ENCODE assay signal across 8 mouse cellular contexts in genomic region chr1:66816837-66817452, GRCm38 (mm10). TPM values are rescaled to one million over a fixed set of nuclear protein-coding genes. Genes with fewer than 3 reads are reported as not detected.
DNase-seq lines count a peak whose midpoint lies in the region; ATAC-seq and TF ChIP-seq lines count a peak whose summit lies in the region.

No protein-coding gene starts in this region.

- H3K9me3 ChIP-seq in embryonic facial prominence, embryonic 14.5 days (ENCODE audit: control insufficient read depth, low read length) = no peaks in the 10 kb centered on the region
- no peaks in the 10 kb centered on the region for H3K9me3 ChIP-seq in kidney, embryonic 14.5 days (ENCODE audit: control insufficient read depth, low read length)
- H3K9me3 ChIP-seq in limb, embryonic 14.5 days (ENCODE audit: control insufficient read depth, low read length) = no peaks in the 10 kb centered on the region
- no peaks in the 10 kb centered on the region for H3K9me3 ChIP-seq in midbrain, embryonic 16.5 days (replicated peaks; ENCODE audit: control insufficient read depth, low read length, poor library complexity, severe bottlenecking)

- WGBS in bone marrow, adult 2 months = under 1% methylated on average over 61 of the region's 63 CpGs
- WGBS in embryonic facial prominence, embryonic 14.5 days = 2% methylated on average over 8 of the region's 63 CpGs
- under 1% methylated on average over 50 of the region's 63 CpGs for WGBS in kidney, embryonic 14.5 days
- 0% methylated on average over 31 of the region's 63 CpGs for WGBS in limb, embryonic 14.5 days
- 0% methylated on average over 36 of the region's 63 CpGs for WGBS in midbrain, embryonic 16.5 days
- WGBS in spleen, adult 2 months = 1% methylated on average over 39 of the region's 63 CpGs

- peak overlapping the region; percentile 94 for H3K9ac ChIP-seq in embryonic facial prominence, embryonic 14.5 days (ENCODE audit: low read depth, low read length)
- peak overlapping the region; percentile 90 for H3K9ac ChIP-seq in kidney, embryonic 14.5 days (ENCODE audit: low read depth, low read length)
- H3K9ac ChIP-seq in limb, embryonic 14.5 days (ENCODE audit: low read depth, low read length, severe bottlenecking) = peak overlapping the region; percentile 93
- peak overlapping the region; percentile 96 for H3K9ac ChIP-seq in midbrain, embryonic 16.5 days (ENCODE audit: low read depth, low read length)

- H3K27ac ChIP-seq in bone marrow, adult 2 months (ENCODE audit: control insufficient read depth, insufficient read depth, low read depth, low read length, poor library complexity) = peak overlapping the region; percentile 99
- H3K27ac ChIP-seq in embryonic facial prominence, embryonic 14.5 days (replicated peaks; ENCODE audit: low read depth, low read length) = peak overlapping the region; percentile 98
- H3K27ac ChIP-seq in kidney, embryonic 14.5 days (ENCODE audit: low read depth, low read length) = peak overlapping the region; percentile 95
- peak overlapping the region; percentile 97 for H3K27ac ChIP-seq in limb, embryonic 14.5 days (replicated peaks; ENCODE audit: low read depth, low read length)
- peak overlapping the region; percentile 99 for H3K27ac ChIP-seq in midbrain, embryonic 16.5 days (ENCODE audit: low read length)
- peak overlapping the region; percentile 97 for H3K27ac ChIP-seq in spleen, adult 2 months (ENCODE audit: insufficient read depth, low read length)

- TF ChIP-seq POLR2A in bone marrow, adult 2 months (IDR thresholded peaks at IDR 0.05; ENCODE audit: borderline replicate concordance, control insufficient read depth, low read depth, low read length) = no peak
- TF ChIP-seq POLR2A in limb, embryonic 14.5 days (IDR thresholded peaks at IDR 0.05; ENCODE audit: borderline replicate concordance, extremely low read depth, insufficient read depth, insufficient read length) = peak; percentile 23; the same call in 1 of the 2 replicates
- TF ChIP-seq POLR2A in spleen, adult 2 months (IDR thresholded peaks at IDR 0.05; ENCODE audit: low read depth, low read length) = no peak

- peak overlapping the region; percentile 98 for H3K4me3 ChIP-seq in bone marrow, adult 2 months (replicated peaks; ENCODE audit: control insufficient read depth, low read depth, low read length)
- H3K4me3 ChIP-seq in embryonic facial prominence, embryonic 14.5 days (ENCODE audit: low read depth, low read length) = peak overlapping the region; percentile 68
- H3K4me3 ChIP-seq in kidney, embryonic 14.5 days (ENCODE audit: low read length) = peak overlapping the region; percentile 79
- peak overlapping the region; percentile 80 for H3K4me3 ChIP-seq in limb, embryonic 14.5 days (replicated peaks; ENCODE audit: low read length)
- peak overlapping the region; percentile 82 for H3K4me3 ChIP-seq in midbrain, embryonic 16.5 days (ENCODE audit: low read depth, low read length)
- peak overlapping the region; percentile 100 for H3K4me3 ChIP-seq in spleen, adult 2 months (ENCODE audit: extremely low read depth, insufficient read depth, insufficient read length)

- no peaks in the 10 kb centered on the region for H3K27me3 ChIP-seq in embryonic facial prominence, embryonic 14.5 days (replicated peaks; ENCODE audit: control insufficient read depth, insufficient read depth, low read length)
- H3K27me3 ChIP-seq in kidney, embryonic 14.5 days (ENCODE audit: control insufficient read depth, insufficient read depth, low read length) = peaks cover 5% of the 10 kb centered on the region; the same call in 1 of the 2 replicates
- no peaks in the 10 kb centered on the region for H3K27me3 ChIP-seq in limb, embryonic 14.5 days (ENCODE audit: control insufficient read depth, insufficient read depth, low read length)
- no peaks in the 10 kb centered on the region for H3K27me3 ChIP-seq in midbrain, embryonic 16.5 days (ENCODE audit: control insufficient read depth, insufficient read depth, low read depth, low read length)
- H3K27me3 ChIP-seq in spleen, adult 2 months (ENCODE audit: control insufficient read depth, insufficient read depth, low read length) = no peaks in the 10 kb centered on the region

- ATAC-seq in embryonic facial prominence, embryonic 14.5 days (ENCODE audit: low read depth) = peak; percentile 87
- peak; percentile 89 for ATAC-seq in kidney, embryonic 14.5 days (ENCODE audit: low FRiP score, low TSS enrichment)
- ATAC-seq in limb, embryonic 14.5 days (ENCODE audit: low FRiP score, low read depth) = peak; percentile 83
- ATAC-seq in midbrain, embryonic 16.5 days = peak; percentile 90

- TF ChIP-seq CTCF in bone marrow, adult 2 months (IDR thresholded peaks at IDR 0.05; ENCODE audit: control insufficient read depth, insufficient read depth, low read length) = no peak
- TF ChIP-seq CTCF in spleen, adult 2 months (IDR thresholded peaks at IDR 0.05; ENCODE audit: extremely low read depth, insufficient read depth, insufficient read length, insufficient replicate concordance) = no peak

- peak overlapping the region; percentile 84 for H3K4me2 ChIP-seq in embryonic facial prominence, embryonic 14.5 days (ENCODE audit: low read depth, low read length)
- peak overlapping the region; percentile 66; the same call in 1 of the 2 replicates for H3K4me2 ChIP-seq in kidney, embryonic 14.5 days (replicated peaks; ENCODE audit: low read depth, low read length)
- H3K4me2 ChIP-seq in limb, embryonic 14.5 days (replicated peaks; ENCODE audit: low read depth, low read length, severe bottlenecking) = peak overlapping the region; percentile 54
- H3K4me2 ChIP-seq in midbrain, embryonic 16.5 days (ENCODE audit: low read length) = peak overlapping the region; percentile 91

- DNase-seq in A20 (ENCODE audit: low read depth, low spot score) = peak; percentile 92
- DNase-seq in embryonic facial prominence, embryonic 14.5 days (ENCODE audit: low spot score) = peak; percentile 94
- DNase-seq in heart, adult 8-10 months (ENCODE audit: low spot score) = peak; percentile 85
- peak; percentile 92 for DNase-seq in limb, embryonic 14.5 days (ENCODE audit: low spot score)
- peak; percentile 79 to 88 for DNase-seq in spleen, adult 2 months (ENCODE audit: low read depth in 1 of 2, low spot score in 2 of 2)

- H3K4me1 ChIP-seq in bone marrow, adult 2 months (ENCODE audit: control insufficient read depth, insufficient read depth, low read length) = peaks cover 3% of the 10 kb centered on the region
- H3K4me1 ChIP-seq in embryonic facial prominence, embryonic 14.5 days (ENCODE audit: control insufficient read depth, insufficient read depth, low read length) = peaks cover 9% of the 10 kb centered on the region
- H3K4me1 ChIP-seq in kidney, embryonic 14.5 days (ENCODE audit: control insufficient read depth, insufficient read depth, low read length) = peaks cover 3% of the 10 kb centered on the region; the same call in 1 of the 2 replicates
- H3K4me1 ChIP-seq in limb, embryonic 14.5 days (ENCODE audit: control insufficient read depth, insufficient read depth, low read length) = peaks cover 4% of the 10 kb centered on the region
- H3K4me1 ChIP-seq in midbrain, embryonic 16.5 days (ENCODE audit: control insufficient read depth, insufficient read depth, low read length) = peaks cover 24% of the 10 kb centered on the region
- peaks cover 5% of the 10 kb centered on the region for H3K4me1 ChIP-seq in spleen, adult 2 months (ENCODE audit: control insufficient read depth, insufficient read depth, insufficient read length)

- no peaks in the 10 kb centered on the region for H3K36me3 ChIP-seq in embryonic facial prominence, embryonic 14.5 days (ENCODE audit: control insufficient read depth, insufficient read depth, low read length)
- H3K36me3 ChIP-seq in kidney, embryonic 14.5 days (ENCODE audit: control insufficient read depth, insufficient read depth, low read length) = no peaks in the 10 kb centered on the region
- no peaks in the 10 kb centered on the region for H3K36me3 ChIP-seq in limb, embryonic 14.5 days (ENCODE audit: control insufficient read depth, insufficient read depth, low read length)
- H3K36me3 ChIP-seq in midbrain, embryonic 16.5 days (ENCODE audit: control insufficient read depth, insufficient read depth, low read length) = no peaks in the 10 kb centered on the region
- no peaks in the 10 kb centered on the region for H3K36me3 ChIP-seq in spleen, adult 2 months (ENCODE audit: control insufficient read depth, insufficient read depth, low read length)

RNA-seq across cellular contexts. Expression of gene Kansl1l, which starts 0.4 kb away (rescaled TPM):
- polyA plus RNA-seq in bone marrow, adult 2 months (2011; ENCODE audit: insufficient read depth, insufficient read length, low replicate concordance, missing spikeins) = 3.6 and 5.0 TPM in 2 replicates
- 14.4 and 16.1 TPM in 2 replicates for polyA plus RNA-seq in embryonic facial prominence, embryonic 14.5 days (2014; fragmentation: Nextera tagmentation; extraction: Ambion mirVana)
- 10 to 100 TPM; 22.2 to 24.7 (median 24.2) TPM for total RNA-seq in heart, adult 8-10 months (2022)
- polyA plus RNA-seq in kidney, embryonic 14.5 days (2014; fragmentation: Nextera tagmentation; extraction: Ambion mirVana) = 15.7 and 16.4 TPM in 2 replicates
- polyA plus RNA-seq in limb, embryonic 14.5 days (2012; rRNA removed) = 14.8 and 16.1 TPM in 2 replicates
- 15.3 and 16.1 TPM in 2 replicates for polyA plus RNA-seq in limb, embryonic 14.5 days (2014; fragmentation: Nextera tagmentation; extraction: Ambion mirVana)
- 9.4 and 10.7 TPM in 2 replicates for polyA plus RNA-seq in midbrain, embryonic 16.5 days (2015; fragmentation: Nextera tagmentation; extraction: Ambion mirVana)
- 1.5 and 1.7 TPM in 2 replicates for polyA plus RNA-seq in spleen, adult 2 months (2012; rRNA removed)

RNA-seq across cellular contexts. Expression of gene Acadl, which starts 46.1 kb away (rescaled TPM):
- polyA plus RNA-seq in bone marrow, adult 2 months (2011; ENCODE audit: insufficient read depth, insufficient read length, low replicate concordance, missing spikeins) = 36.3 and 42.7 TPM in 2 replicates
- polyA plus RNA-seq in embryonic facial prominence, embryonic 14.5 days (2014; fragmentation: Nextera tagmentation; extraction: Ambion mirVana) = 108 and 128 TPM in 2 replicates
- 1,000 to 10,000 TPM; 1,104 to 1,310 (median 1,185) TPM for total RNA-seq in heart, adult 8-10 months (2022)
- 70.5 and 98.4 TPM in 2 replicates for polyA plus RNA-seq in kidney, embryonic 14.5 days (2014; fragmentation: Nextera tagmentation; extraction: Ambion mirVana)
- 20.3 and 32.4 TPM in 2 replicates for polyA plus RNA-seq in limb, embryonic 14.5 days (2012; rRNA removed)
- polyA plus RNA-seq in limb, embryonic 14.5 days (2014; fragmentation: Nextera tagmentation; extraction: Ambion mirVana) = 78.7 and 86.0 TPM in 2 replicates
- 36.3 and 42.7 TPM in 2 replicates for polyA plus RNA-seq in midbrain, embryonic 16.5 days (2015; fragmentation: Nextera tagmentation; extraction: Ambion mirVana)
- polyA plus RNA-seq in spleen, adult 2 months (2012; rRNA removed) = 11.4 and 13.6 TPM in 2 replicates

Comparison
In these comparisons a context has a peak if more than half of its experiments do, and no peak if none do; other contexts are left out.
1. Peak in every context shown above with its lines: DNase-seq, ATAC-seq, H3K4me3 ChIP-seq and H3K27ac ChIP-seq.